Mouse (Mus musculus) embryonic facial prominence, embryonic 12.5 days (tissue): ENCODE results near the gene Xrra1. TPM values are rescaled to one million over a fixed set of nuclear protein-coding genes. Genes with fewer than 3 reads are reported as not detected.
"Not testable (repeated sequence)": the region's sequence is repeated elsewhere in the genome, so short reads cannot be mapped to it uniquely, and the experiment has no call there.

Experiments used
- ATAC-seq: fragments of 200-750 bp; cut with Nextera tagmentation; 2 replicates; pipeline ENCODE4 v1.8.0; 2017; ENCODE audit not compliant: insufficient number of reproducible peaks, insufficient read depth, low FRiP score, low TSS enrichment
- H3K27ac ChIP-seq: fragments of 300-500 bp; sonication (generic); 2 replicates; pipeline ENCODE4 v1.5.1; 2016; ENCODE audit warnings: mild to moderate bottlenecking
- H3K27me3 ChIP-seq: fragments of 300-500 bp; sonication (generic); 2 replicates; pipeline ENCODE4 v1.6.1; 2016; ENCODE audit warnings: mild to moderate bottlenecking, moderate library complexity
- H3K36me3 ChIP-seq: fragments of 300-500 bp; sonication (generic); 2 replicates; pipeline ENCODE4 v1.6.1; 2016; ENCODE audit warnings: mild to moderate bottlenecking
- H3K4me1 ChIP-seq: fragments of 300-500 bp; sonication (generic); 2 replicates; pipeline ENCODE4 v1.6.1; 2016
- H3K4me2 ChIP-seq: fragments of 300-500 bp; sonication (generic); replicated peaks from 2 replicates; pipeline ENCODE4 v1.6.1; 2016; ENCODE audit warnings: mild to moderate bottlenecking, moderate library complexity
- H3K4me3 ChIP-seq: fragments of 300-500 bp; sonication (generic); 2 replicates; pipeline ENCODE4 v1.5.1; 2016; ENCODE audit warnings: mild to moderate bottlenecking
- H3K9ac ChIP-seq: fragments of 300-500 bp; sonication (generic); 2 replicates; pipeline ENCODE4 v1.6.1; 2016; ENCODE audit warnings: mild to moderate bottlenecking, moderate library complexity
- H3K9me3 ChIP-seq: fragments of 300-500 bp; sonication (generic); 2 replicates; pipeline ENCODE4 v1.6.1; 2016; ENCODE audit warnings: mild to moderate bottlenecking, moderate library complexity
- WGBS: fragments of 180-500 bp; shearing (Covaris S2); methylation state at CpG from one replicate; pipeline ENCODE4 v1.1.7; 2016; 5-methylcytosine and 5-hydroxymethylcytosine counted together
- polyA plus RNA-seq: library from polyadenylated mRNA; unstranded; fragments of >200 nt; fragmentation: Nextera tagmentation; extraction: Ambion mirVana; gene quantifications from 2 replicates; pipeline ENCODE4 v1.2.1, GENCODE M21; 2016

The Xrra1 gene
- polyA plus RNA-seq, 1 experiment from 2014 or later: 0.20 TPM

- H3K36me3 ChIP-seq, ATAC-seq, H3K4me2 ChIP-seq, H3K4me3 ChIP-seq, H3K27me3 ChIP-seq, H3K27ac ChIP-seq, H3K9ac ChIP-seq, H3K9me3 ChIP-seq: not testable (repeated sequence)
- WGBS: 74% methylated on average over 2 of the region's 2 CpGs
- H3K4me1 ChIP-seq: peaks cover 16% of the 10 kb centered on the region
These were observed 101.7 kb downstream of the Xrra1 start for GRCm38 (mm10) chr7:99960571-99960970.

GRCm38 (mm10) chr7:99961518-99961917 is 102.6 kb downstream of the Xrra1 start:
- Histone ChIP-seq H3K27ac (no peak overlapping the region), H3K4me1 (peaks cover 23% of the 10 kb centered on the region), H3K4me3 (no peak overlapping the region), H3K27me3 (no peaks in the 10 kb centered on the region), H3K9me3 (no peaks in the 10 kb centered on the region), H3K36me3 (no peaks in the 10 kb centered on the region), H3K9ac (no peak overlapping the region), H3K4me2 (no peak overlapping the region)
- no peak for ATAC-seq
- WGBS: 92% methylated on average over 2 of the region's 2 CpGs

- H3K4me2 ChIP-seq: no peak overlapping the region
- no peaks in the 10 kb centered on the region for H3K36me3 ChIP-seq
- H3K4me3 ChIP-seq: no peak overlapping the region
- H3K9me3 ChIP-seq: no peaks in the 10 kb centered on the region
- no peaks in the 10 kb centered on the region for H3K27me3 ChIP-seq
- WGBS: 72% methylated on average over 8 of the region's 8 CpGs
- H3K9ac ChIP-seq: no peak overlapping the region
- peaks cover 28% of the 10 kb centered on the region for H3K4me1 ChIP-seq
- ATAC-seq: no peak
- no peak overlapping the region for H3K27ac ChIP-seq
These were observed 103.8 kb downstream of the Xrra1 start for GRCm38 (mm10) chr7:99962536-99963236.

- H3K4me2 ChIP-seq: no peak overlapping the region
- WGBS: 78% methylated on average over 3 of the region's 3 CpGs
- no peak overlapping the region for H3K9ac ChIP-seq
- H3K36me3 ChIP-seq: no peaks in the 10 kb centered on the region
- H3K9me3 ChIP-seq: no peaks in the 10 kb centered on the region
- peaks cover 28% of the 10 kb centered on the region for H3K4me1 ChIP-seq
- H3K4me3 ChIP-seq: no peak overlapping the region
- H3K27ac ChIP-seq: no peak overlapping the region
- H3K27me3 ChIP-seq: no peaks in the 10 kb centered on the region
- ATAC-seq: no peak
These were observed 104.4 kb downstream of the Xrra1 start for GRCm38 (mm10) chr7:99963237-99963860.

GRCm38 (mm10) chr7:99965020-99965841 is 106.3 kb downstream of the Xrra1 start:
- 27% methylated on average over 9 of the region's 9 CpGs for WGBS
- no peak for ATAC-seq
- Histone ChIP-seq H3K4me2 (0 out of 2 replicates have a peak overlapping the region, but pooled peaks have one; percentile 5), H3K9ac (no peak overlapping the region), H3K27ac (peak overlapping the region; percentile 26), H3K4me3 (no peak overlapping the region), H3K27me3 (no peaks in the 10 kb centered on the region), H3K4me1 (peaks cover 28% of the 10 kb centered on the region), H3K36me3 (no peaks in the 10 kb centered on the region), H3K9me3 (no peaks in the 10 kb centered on the region)

GRCm38 (mm10) chr7:99966011-99966721 is 107.2 kb downstream of the Xrra1 start:
- Histone ChIP-seq H3K36me3 (no peaks in the 10 kb centered on the region), H3K27me3 (no peaks in the 10 kb centered on the region), H3K4me3 (no peak overlapping the region), H3K27ac (peak overlapping the region; percentile 17; the same call in 1 of the 2 replicates), H3K9me3 (no peaks in the 10 kb centered on the region), H3K9ac (no peak overlapping the region), H3K4me1 (peaks cover 29% of the 10 kb centered on the region), H3K4me2 (no peak overlapping the region)
- WGBS: 56% methylated on average over 9 of the region's 9 CpGs
- ATAC-seq: no peak

Other genes starting within 250 kb of the Xrra1 start
- gene Tpbgl, start 232.0 kb upstream of the Xrra1 start, polyA plus RNA-seq: 0.93 and 1.5 TPM in 2 replicates
- 1.8 and 2.2 TPM in 2 replicates for gene Slco2b1, start 147.8 kb upstream of the Xrra1 start, polyA plus RNA-seq
- not detected in 2 replicates for gene Olfr520, start 128.8 kb upstream of the Xrra1 start, polyA plus RNA-seq
- gene Olfr521, start 95.6 kb upstream of the Xrra1 start, polyA plus RNA-seq: not detected in 2 replicates
- 2.3 and 2.6 TPM in 2 replicates for gene Neu3, start 30.7 kb upstream of the Xrra1 start, polyA plus RNA-seq
- gene Spcs2, start 4.3 kb downstream of the Xrra1 start, polyA plus RNA-seq: 334 and 345 TPM in 2 replicates
- 7.6 and 8.1 TPM in 2 replicates for gene Rnf169, start 121.3 kb downstream of the Xrra1 start, polyA plus RNA-seq
- gene Chrdl2, start 147.1 kb downstream of the Xrra1 start, polyA plus RNA-seq: 1.2 and 1.7 TPM in 2 replicates